Mouse (Mus musculus) neural tube, embryonic 13.5 days (tissue): ENCODE results near the gene Islr. TPM values are rescaled to one million over a fixed set of nuclear protein-coding genes. Genes with fewer than 3 reads are reported as not detected.
"Not testable (repeated sequence)": the region's sequence is repeated elsewhere in the genome, so short reads cannot be mapped to it uniquely, and the experiment has no call there.

Experiments
- ATAC-seq: fragments of 200-750 bp; cut with Nextera tagmentation; 2 replicates; pipeline ENCODE4 v1.8.0; 2017; ENCODE audit warnings: low read depth, mild to moderate bottlenecking, moderate TSS enrichment, moderate library complexity
- H3K27ac ChIP-seq: fragments of 300-500 bp; sonication (generic); replicated peaks from 2 replicates; pipeline ENCODE4 v1.5.1; 2015; ENCODE audit warnings: moderate library complexity, mild to moderate bottlenecking, inconsistent platforms
- H3K27me3 ChIP-seq: fragments of 300-500 bp; sonication (generic); 2 replicates; pipeline ENCODE4 v1.6.1; 2015; ENCODE audit warnings: mild to moderate bottlenecking, inconsistent platforms
- H3K36me3 ChIP-seq: fragments of 300-500 bp; sonication (generic); 2 replicates; pipeline ENCODE4 v1.6.1; 2015; ENCODE audit warnings: mild to moderate bottlenecking, inconsistent platforms
- H3K4me1 ChIP-seq: fragments of 300-500 bp; sonication (generic); replicated peaks from 2 replicates; pipeline ENCODE4 v1.6.1; 2015; ENCODE audit warnings: inconsistent platforms
- H3K4me2 ChIP-seq: fragments of 300-500 bp; sonication (generic); 2 replicates; pipeline ENCODE4 v1.6.1; 2015; ENCODE audit warnings: inconsistent platforms, mild to moderate bottlenecking, moderate library complexity
- H3K4me3 ChIP-seq: fragments of 300-500 bp; sonication (generic); 2 replicates; pipeline ENCODE4 v1.5.1; 2015; ENCODE audit warnings: mild to moderate bottlenecking, inconsistent platforms
- H3K9ac ChIP-seq: fragments of 300-500 bp; sonication (generic); 2 replicates; pipeline ENCODE4 v1.6.1; 2015; ENCODE audit warnings: moderate library complexity, mild to moderate bottlenecking, inconsistent platforms
- H3K9me3 ChIP-seq: fragments of 300-500 bp; sonication (generic); 2 replicates; pipeline ENCODE4 v1.6.1; 2016; ENCODE audit warnings: inconsistent platforms
- WGBS: fragments of 180-500 bp; shearing (Covaris S2); methylation state at CpG from one replicate; pipeline ENCODE4 v1.1.7; 2015; 5-methylcytosine and 5-hydroxymethylcytosine counted together
- polyA plus RNA-seq: library from polyadenylated mRNA; unstranded; fragments of >200 nt; fragmentation: Nextera tagmentation; extraction: Ambion mirVana; gene quantifications from 2 replicates; pipeline ENCODE4 v1.2.1, GENCODE M21; 2015

Islr gene
- polyA plus RNA-seq, result 53.6 and 58.2 TPM in 2 replicates

GRCm38 (mm10) chr9:58203516-58204447 lies at the start of gene Islr, which contains the start of gene Islr2:
Gene Islr (minus strand): TSS chr9:58204306.
Gene Islr2 (minus strand): TSS chr9:58204319.
- Histone ChIP-seq H3K27ac (peak within 1 kb of the TSS; percentile 87), H3K4me3 (peak within 1 kb of the TSS; percentile 37), H3K4me2 (peak within 1 kb of the TSS; percentile 59), H3K27me3 (peaks cover 67% of the 10 kb centered on the region), H3K9ac (peak within 1 kb of the TSS; percentile 71), H3K36me3 (no peaks in the 10 kb centered on the region), H3K9me3 (no peaks in the 10 kb centered on the region), H3K4me1 (peaks cover 47% of the 10 kb centered on the region)
- ATAC-seq, result peak; percentile 68
- under 1% methylated on average over 42 of the region's 42 CpGs for WGBS

- not testable (repeated sequence) for H3K9me3 ChIP-seq, H3K27me3 ChIP-seq, ATAC-seq
- Histone ChIP-seq H3K27ac (peak overlapping the region; percentile 78), H3K4me2 (peak overlapping the region; percentile 85), H3K36me3 (peaks cover 32% of the 10 kb centered on the region), H3K9ac (peak overlapping the region; percentile 93), H3K4me1 (peaks cover 34% of the 10 kb centered on the region), H3K4me3 (peak overlapping the region; percentile 88)
- WGBS, result 70% methylated on average over 5 of the region's 5 CpGs
Observed at GRCm38 (mm10) chr9:58253805-58254122, 49.7 kb upstream of the Islr start.

GRCm38 (mm10) chr9:58253033-58253804 lies 49.1 kb upstream of the Islr start, which contains the start of gene Stoml1:
Gene Stoml1 (plus strand): TSS chr9:58253164.
- 1% methylated on average over 31 of the region's 31 CpGs for WGBS
- Histone ChIP-seq H3K27ac (peak within 1 kb of the TSS; percentile 78), H3K4me1 (peaks cover 38% of the 10 kb centered on the region), H3K4me2 (peak within 1 kb of the TSS; percentile 85), H3K9me3 (no peaks in the 10 kb centered on the region), H3K4me3 (peak within 1 kb of the TSS; percentile 88), H3K27me3 (no peaks in the 10 kb centered on the region), H3K36me3 (peaks cover 27% of the 10 kb centered on the region), H3K9ac (peak within 1 kb of the TSS; percentile 93)
- peak; percentile 98 for ATAC-seq

GRCm38 (mm10) chr9:58250730-58251129 lies 46.6 kb upstream of the Islr start:
- H3K4me2 ChIP-seq, H3K27ac ChIP-seq, H3K9ac ChIP-seq, H3K27me3 ChIP-seq, H3K36me3 ChIP-seq, ATAC-seq, H3K4me3 ChIP-seq, H3K9me3 ChIP-seq: not testable (repeated sequence)
- peaks cover 49% of the 10 kb centered on the region for H3K4me1 ChIP-seq
- WGBS, result 95% methylated on average over 1 of the region's 1 CpGs

- WGBS, result 80% methylated on average over 8 of the region's 8 CpGs
- Histone ChIP-seq H3K4me3 (no peak overlapping the region), H3K9me3 (no peaks in the 10 kb centered on the region), H3K9ac (0 out of 2 replicates have a peak overlapping the region, but pooled peaks have one; percentile 74), H3K27ac (no peak overlapping the region), H3K4me1 (peaks cover 49% of the 10 kb centered on the region), H3K4me2 (peak overlapping the region; percentile 58), H3K36me3 (no peaks in the 10 kb centered on the region), H3K27me3 (no peaks in the 10 kb centered on the region)
- no peak for ATAC-seq
Observed at GRCm38 (mm10) chr9:58250322-58250721, 46.2 kb upstream of the Islr start.

GRCm38 (mm10) chr9:58249592-58250192 lies 45.6 kb upstream of the Islr start, which contains the start of gene Pml:
Gene Pml (minus strand): TSS chr9:58249786.
- Histone ChIP-seq H3K27ac (peak within 1 kb of the TSS; percentile 69), H3K27me3 (no peaks in the 10 kb centered on the region), H3K9me3 (no peaks in the 10 kb centered on the region), H3K4me2 (peak within 1 kb of the TSS; percentile 58), H3K9ac (peak within 1 kb of the TSS; percentile 74), H3K36me3 (no peaks in the 10 kb centered on the region), H3K4me3 (peak within 1 kb of the TSS; percentile 39), H3K4me1 (peaks cover 44% of the 10 kb centered on the region)
- whole genome bisulfite sequencing, result 3% methylated on average over 16 of the region's 16 CpGs
- ATAC-seq, result no peak

- Histone ChIP-seq H3K4me1 (peaks cover 36% of the 10 kb centered on the region), H3K27me3 (no peaks in the 10 kb centered on the region)
- 52% methylated on average over 7 of the region's 7 CpGs for WGBS
Observed at GRCm38 (mm10) chr9:58248746-58249413, 44.8 kb upstream of the Islr start.

GRCm38 (mm10) chr9:58247064-58247759 lies 43.1 kb upstream of the Islr start:
- peak overlapping the region; percentile 15; the same call in 1 of the 2 replicates for H3K4me3 ChIP-seq
- H3K27me3 ChIP-seq, result no peaks in the 10 kb centered on the region
- H3K9me3 ChIP-seq, result no peaks in the 10 kb centered on the region
- peaks cover 39% of the 10 kb centered on the region for H3K4me1 ChIP-seq
- H3K27ac ChIP-seq, result peak overlapping the region; percentile 49; the same call in 1 of the 2 replicates
- peak overlapping the region; percentile 64 for H3K9ac ChIP-seq
- peak; percentile 75 for ATAC-seq
- H3K36me3 ChIP-seq, result no peaks in the 10 kb centered on the region
- H3K4me2 ChIP-seq, result peak overlapping the region; percentile 45
- 12% methylated on average over 25 of the region's 25 CpGs for WGBS

More at GRCm38 (mm10) chr9:58248746-58249413, 44.8 kb upstream of the Islr start:
- H3K9ac ChIP-seq, result peak overlapping the region; percentile 74; the same call in 1 of the 2 replicates
- H3K27ac ChIP-seq, result 0 out of 2 replicates have a peak overlapping the region, but pooled peaks have one; percentile 69
- H3K9me3 ChIP-seq, result no peaks in the 10 kb centered on the region
- ATAC-seq, result no peak
- peak overlapping the region; percentile 39 for H3K4me3 ChIP-seq
- no peaks in the 10 kb centered on the region for H3K36me3 ChIP-seq
- H3K4me2 ChIP-seq, result peak overlapping the region; percentile 58

- H3K27ac ChIP-seq, result no peak overlapping the region
- no peak overlapping the region for H3K9ac ChIP-seq
- no peak overlapping the region for H3K4me3 ChIP-seq
- peaks cover 50% of the 10 kb centered on the region for H3K4me1 ChIP-seq
- WGBS, result 48% methylated on average over 4 of the region's 4 CpGs
- H3K36me3 ChIP-seq, result no peaks in the 10 kb centered on the region
- no peak overlapping the region for H3K4me2 ChIP-seq
- H3K27me3 ChIP-seq, result no peaks in the 10 kb centered on the region
- ATAC-seq, result no peak
- H3K9me3 ChIP-seq, result no peaks in the 10 kb centered on the region
Observed at GRCm38 (mm10) chr9:58246083-58246591, 42.0 kb upstream of the Islr start.

- Histone ChIP-seq H3K4me1 (peaks cover 35% of the 10 kb centered on the region), H3K27me3 (no peaks in the 10 kb centered on the region), H3K4me3 (no peak overlapping the region), H3K9me3 (no peaks in the 10 kb centered on the region), H3K27ac (no peak overlapping the region), H3K4me2 (no peak overlapping the region), H3K36me3 (no peaks in the 10 kb centered on the region), H3K9ac (no peak overlapping the region)
- WGBS, result 78% methylated on average over 6 of the region's 6 CpGs
- no peak for ATAC-seq
Observed at GRCm38 (mm10) chr9:58243696-58244095, 39.6 kb upstream of the Islr start.
